Mouse (Mus musculus) central nervous system, embryonic 14 days (tissue): ENCODE results near the gene Zdhhc18. TPM values are rescaled to one million over a fixed set of nuclear protein-coding genes. Genes with fewer than 3 reads are reported as not detected.

ENCODE experiments used
- polyA plus RNA-seq: library from polyadenylated mRNA; depleted of rRNA; stranded (reverse); fragments of >200 nt; gene quantifications from 2 replicates; pipeline ENCODE4 v1.2.3, GENCODE M21; 2012; rRNA removed

The Zdhhc18 gene
- 31.6 and 33.7 TPM in 2 replicates for polyA plus RNA-seq

DNA sequence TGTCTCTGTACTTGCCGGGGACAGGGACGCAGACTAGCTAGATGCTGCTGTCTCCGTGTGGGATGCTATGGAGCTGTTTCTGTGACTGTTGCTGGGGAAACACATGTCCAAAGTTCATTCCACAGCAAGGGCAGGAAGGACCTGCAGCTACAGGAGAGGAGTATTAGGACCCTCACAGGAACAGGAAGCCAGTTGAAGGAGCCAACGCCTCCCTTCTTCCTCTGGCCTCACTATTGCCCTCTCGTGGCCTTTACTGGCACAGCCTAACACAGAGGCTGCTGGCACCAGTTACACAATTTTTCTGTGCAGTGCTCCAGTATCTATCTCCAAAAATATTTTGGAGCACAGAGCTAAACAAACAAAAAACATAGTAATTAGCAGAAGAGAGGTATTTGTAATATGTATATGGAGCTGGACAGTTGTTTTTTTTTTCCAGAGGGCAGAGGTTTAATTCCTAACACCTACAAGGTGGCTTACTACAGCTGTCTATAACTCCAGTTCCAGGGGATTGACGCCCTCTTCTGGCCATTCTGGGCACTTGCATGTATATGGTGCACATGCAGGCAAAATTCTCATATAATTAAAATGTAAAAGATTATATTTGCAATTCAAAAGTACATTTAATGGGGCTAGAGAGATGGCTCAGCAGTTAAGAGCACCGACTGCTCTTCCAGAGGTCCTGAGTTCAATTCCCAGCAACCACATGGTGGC, at the start of gene Zdhhc18:
Gene Zdhhc18 (minus strand): TSS at position 166 of the 711 bp plus-strand sequence.

DNA sequence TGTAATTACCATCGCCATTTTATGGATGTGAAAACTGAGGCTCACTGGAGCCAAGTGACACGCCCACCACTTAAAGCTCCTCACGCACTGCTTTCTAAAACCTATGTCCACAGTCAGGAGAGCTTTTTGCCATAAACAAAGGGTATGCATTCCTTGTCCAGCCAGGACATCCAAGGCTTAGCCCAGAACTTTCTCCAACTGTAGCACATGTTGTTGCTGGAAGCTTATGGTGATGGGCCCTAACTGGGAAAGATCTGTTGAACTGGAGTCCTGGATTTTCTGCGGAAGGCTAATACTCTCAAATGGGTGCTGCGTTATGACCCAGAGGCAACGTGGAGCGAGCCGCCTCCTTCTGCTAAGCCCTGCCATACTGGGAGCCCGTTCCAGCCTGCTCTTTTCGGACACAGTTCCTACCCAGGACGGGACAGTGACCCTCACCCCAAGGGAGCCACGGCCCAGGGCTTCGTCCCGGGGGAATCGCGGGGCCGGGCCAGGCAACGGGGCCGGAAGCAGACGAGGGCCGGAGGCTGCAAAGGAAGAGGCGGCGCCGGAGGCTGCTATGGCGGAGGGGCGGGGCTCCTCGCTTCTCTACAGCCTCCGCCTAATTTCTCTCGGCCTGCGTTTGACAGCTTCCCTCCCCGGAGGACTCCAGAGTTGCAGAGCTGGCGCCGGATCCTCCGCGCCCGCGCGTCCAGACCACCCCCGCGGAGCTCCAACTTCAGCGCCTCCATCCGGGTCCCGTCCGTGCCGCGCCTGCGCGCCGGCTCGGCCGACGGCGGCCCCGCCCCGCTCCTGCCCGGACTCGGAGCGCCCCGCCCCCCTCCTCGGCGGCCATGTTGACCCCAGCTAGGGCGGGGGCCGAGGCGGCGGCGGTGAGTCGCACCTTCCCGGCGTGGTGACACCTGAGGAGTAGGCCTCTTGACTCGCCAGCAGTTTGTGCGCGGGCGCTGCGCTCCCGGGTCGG, 22.2 kb upstream of the Zdhhc18 start, which contains the start of gene Pigv:
Gene Pigv (minus strand): TSS at position 767 of the 964 bp plus-strand sequence.

DNA sequence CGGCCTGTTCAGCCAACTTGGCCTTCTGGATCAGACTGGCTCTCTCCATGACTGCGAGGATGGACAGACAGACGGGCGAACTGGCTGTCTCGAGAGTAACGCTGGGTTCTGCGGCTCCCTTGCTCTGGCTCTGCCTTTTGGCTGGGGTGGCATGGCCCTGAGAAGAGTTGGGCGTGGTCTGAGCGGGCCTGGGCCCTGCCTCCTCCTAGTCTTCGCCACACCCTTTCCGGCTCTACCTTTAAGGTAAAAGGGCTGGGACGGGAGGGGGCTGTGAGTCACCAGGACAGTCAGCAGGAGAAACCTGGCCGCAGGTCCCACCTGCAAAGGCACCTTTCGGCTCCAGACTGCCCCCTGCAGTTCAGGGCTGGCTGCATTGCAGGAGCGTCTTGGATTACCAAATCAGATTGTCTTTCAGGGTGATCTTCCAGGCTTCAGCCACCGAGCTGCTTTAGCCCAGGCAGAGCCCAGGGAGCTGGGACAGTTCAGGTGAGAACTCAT, 48.2 kb downstream of the Zdhhc18 start, which contains the start of gene Sfn:
Gene Sfn (minus strand): TSS at position 448 of the 498 bp plus-strand sequence.

DNA sequence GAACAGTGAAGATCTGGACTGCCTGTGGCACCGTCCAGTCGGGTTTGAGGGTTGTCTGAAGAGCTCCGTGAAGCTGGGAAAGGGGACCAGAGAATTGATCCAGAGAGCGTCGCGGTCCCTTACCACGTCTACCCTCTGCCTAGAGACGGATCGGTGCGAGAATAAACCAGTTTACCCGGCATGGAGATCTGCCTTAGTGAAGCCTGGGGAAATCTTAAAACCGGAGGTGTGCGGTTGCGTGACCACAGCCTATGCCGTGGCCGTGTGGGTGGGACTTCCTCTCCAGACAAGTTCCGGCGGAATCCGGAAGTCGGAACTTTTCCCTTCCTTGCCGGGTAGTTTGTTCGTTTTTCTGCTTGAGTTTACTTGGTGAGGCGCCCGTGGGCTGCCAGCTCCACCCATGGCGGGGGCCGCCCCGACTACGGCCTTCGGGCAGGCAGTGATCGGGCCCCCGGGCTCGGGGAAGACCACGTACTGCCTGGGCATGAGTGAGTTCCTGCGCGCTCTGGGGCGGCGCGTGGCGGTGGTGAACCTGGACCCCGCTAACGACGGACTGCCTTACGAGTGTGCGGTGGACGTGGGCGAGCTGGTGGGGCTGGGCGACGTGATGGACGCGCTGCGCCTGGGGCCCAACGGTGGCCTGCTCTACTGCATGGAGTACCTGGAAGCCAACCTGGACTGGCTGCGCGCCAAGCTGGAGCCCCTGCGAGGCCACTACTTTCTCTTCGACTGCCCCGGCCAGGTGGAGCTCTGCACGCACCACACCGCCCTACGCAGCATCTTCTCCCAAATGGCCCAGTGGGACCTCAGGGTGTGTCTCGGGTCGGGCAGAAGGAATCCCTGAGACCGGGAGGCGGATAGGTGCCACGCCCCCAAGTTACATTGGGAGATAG, 65.6 kb downstream of the Zdhhc18 start, which contains the start of gene Gpn2:
Gene Gpn2 (plus strand): TSS at position 304 of the 893 bp plus-strand sequence.

DNA sequence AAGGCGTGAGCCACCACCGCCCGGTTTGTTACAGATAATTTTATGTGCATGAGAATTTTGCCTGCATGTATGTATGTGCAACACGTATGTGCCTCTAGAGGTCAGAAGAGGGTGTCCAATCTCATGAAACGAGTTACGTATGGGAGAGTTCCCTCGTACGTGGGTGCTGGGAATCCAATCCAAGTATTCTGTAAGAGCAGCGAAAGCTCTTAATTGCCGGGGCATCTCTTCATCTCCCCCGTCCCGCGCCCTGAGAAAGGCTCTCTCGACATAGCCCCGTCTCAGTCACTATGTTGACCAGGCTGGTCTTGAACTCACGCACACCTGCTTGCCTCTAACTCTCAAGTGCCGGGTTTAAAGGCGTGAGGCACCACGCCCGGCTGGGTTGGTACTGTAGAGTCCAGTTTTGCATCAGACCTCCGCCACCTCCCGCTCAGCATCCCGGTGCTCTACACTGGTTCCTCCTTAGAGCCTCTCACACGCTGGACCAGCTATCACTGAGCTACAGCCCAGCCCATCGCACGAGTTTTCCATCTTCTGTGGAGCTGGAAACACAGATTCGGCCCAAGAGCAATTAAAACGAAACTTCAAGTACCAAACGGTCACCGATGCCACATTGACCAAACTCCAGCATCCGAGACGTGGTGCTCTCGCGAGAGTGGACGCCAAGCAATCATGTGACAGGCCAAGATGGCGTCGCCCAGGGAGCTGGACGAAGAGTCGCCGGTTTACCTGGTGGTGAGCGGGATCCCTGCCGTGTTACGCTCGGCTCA, 75.7 kb downstream of the Zdhhc18 start, which contains the start of gene Gpatch3:
Gene Gpatch3 (plus strand): TSS at position 676 of the 773 bp plus-strand sequence.

Other genes starting within 250 kb of the Zdhhc18 start
- gene Tent5b, start 170.0 kb downstream of the Zdhhc18 start, polyA plus RNA-seq: 0.17 and 0.44 TPM in 2 replicates
- gene Trnp1, start 151.6 kb downstream of the Zdhhc18 start, polyA plus RNA-seq: 8.0 and 8.1 TPM in 2 replicates
- 0.16 and 1.6 TPM in 2 replicates for gene Kdf1, start 131.2 kb downstream of the Zdhhc18 start, polyA plus RNA-seq
- gene Nudc, start 104.2 kb downstream of the Zdhhc18 start, polyA plus RNA-seq: 195 and 203 TPM in 2 replicates
- 0.06 TPM in 1 of 2 replicates, not detected in the other for gene Nr0b2, start 96.8 kb downstream of the Zdhhc18 start, polyA plus RNA-seq
- 8.0 TPM in 2 replicates for gene Gpatch3, start 75.4 kb downstream of the Zdhhc18 start, polyA plus RNA-seq
- gene Gpn2, start 65.8 kb downstream of the Zdhhc18 start, polyA plus RNA-seq: 37.9 and 43.5 TPM in 2 replicates
- 3.2 and 15.8 TPM in 2 replicates for gene Sfn, start 48.0 kb downstream of the Zdhhc18 start, polyA plus RNA-seq
- gene Pigv, start 22.5 kb upstream of the Zdhhc18 start, polyA plus RNA-seq: 11.5 and 11.7 TPM in 2 replicates
- 89.4 and 90.0 TPM in 2 replicates for gene Arid1a, start 106.6 kb upstream of the Zdhhc18 start, polyA plus RNA-seq
- 14.3 and 18.3 TPM in 2 replicates for gene Rps6ka1, start 237.6 kb upstream of the Zdhhc18 start, polyA plus RNA-seq